Mouse (Mus musculus) hindlimb bud, embryonic 11.5 days (tissue): ENCODE results near the gene Gatc.
"Not testable (repeated sequence)": the region's sequence is repeated elsewhere in the genome, so short reads cannot be mapped to it uniquely, and the experiment has no call there.

ENCODE experiments used
- DNase-seq: peaks from one replicate; pipeline ENCODE4 v3.0.0-alpha.2; 2012; ENCODE audit warnings: low read depth, low spot score; ENCODE audit errors: extremely low spot score

The Gatc gene

GRCm38 (mm10) chr5:115340577-115341313 lies at the start of gene Gatc, which contains the start of gene Triap1:
Gene Gatc, minus strand, starts transcription at chr5:115341178.
Gene Triap1, plus strand, starts transcription at chr5:115341225.
- DNase-seq: no peak

GRCm38 (mm10) chr5:115378882-115379281 lies 37.9 kb upstream of the Gatc start:
- not testable (repeated sequence) for DNase-seq

- DNase-seq: no peak
Measured at GRCm38 (mm10) chr5:115375436-115375835, 34.5 kb upstream of the Gatc start.

- DNase-seq: no peak
Measured at GRCm38 (mm10) chr5:115374204-115374820, 33.3 kb upstream of the Gatc start.

- DNase-seq: no peak
Measured at GRCm38 (mm10) chr5:115373441-115374203, 32.6 kb upstream of the Gatc start.

GRCm38 (mm10) chr5:115371736-115372135 lies 30.8 kb upstream of the Gatc start:
- no peak for DNase-seq

GRCm38 (mm10) chr5:115364782-115365181 lies 23.8 kb upstream of the Gatc start:
- no peak for DNase-seq

- no peak for DNase-seq
Measured at GRCm38 (mm10) chr5:115362819-115363714, 22.1 kb upstream of the Gatc start.

GRCm38 (mm10) chr5:115362216-115362615 lies 21.2 kb upstream of the Gatc start:
- no peak for DNase-seq

GRCm38 (mm10) chr5:115359851-115360372 lies 18.9 kb upstream of the Gatc start:
- DNase-seq: no peak

- DNase-seq: no peak
Measured at GRCm38 (mm10) chr5:115359438-115359837, 18.5 kb upstream of the Gatc start.

- DNase-seq: no peak
Measured at GRCm38 (mm10) chr5:115358872-115359271, 17.9 kb upstream of the Gatc start.

- DNase-seq: no peak
Measured at GRCm38 (mm10) chr5:115355070-115355469, 14.1 kb upstream of the Gatc start.

GRCm38 (mm10) chr5:115351348-115351747 lies 10.4 kb upstream of the Gatc start:
- DNase-seq: no peak

GRCm38 (mm10) chr5:115349225-115349555 lies 8.2 kb upstream of the Gatc start:
- DNase-seq: no peak

GRCm38 (mm10) chr5:115348546-115349224 lies 7.7 kb upstream of the Gatc start, which contains the start of gene Cox6a1:
Gene Cox6a1, minus strand, starts transcription at chr5:115348981.
- DNase-seq: peak; percentile 96

GRCm38 (mm10) chr5:115347564-115347963 lies 6.6 kb upstream of the Gatc start:
- DNase-seq: no peak

- DNase-seq: no peak
Measured at GRCm38 (mm10) chr5:115341314-115342165, 562 bp upstream of the Gatc start.

GRCm38 (mm10) chr5:115340007-115340406 lies 971 bp downstream of the Gatc start:
- DNase-seq: no peak
